Mouse (Mus musculus) thymus, postnatal 0 days (tissue): ENCODE results near the gene Nup62. TPM values are rescaled to one million over a fixed set of nuclear protein-coding genes. Genes with fewer than 3 reads are reported as not detected.
"Not testable (repeated sequence)": the region's sequence is repeated elsewhere in the genome, so short reads cannot be mapped to it uniquely, and the experiment has no call there.

Experiments used
- DNase-seq: peaks from one replicate; pipeline ENCODE4 v3.0.0-alpha.2; 2015; ENCODE audit warnings: low spot score
- microRNA counts: library from miRNA; unstranded; fragments of <30 nt; microRNA quantifications from one replicate; lab custom pipeline; 2015
- microRNA-seq: library from miRNA; unstranded; fragments of <30 nt; microRNA quantifications from one replicate; pipeline ENCODE4, GENCODE M21; 2016; ENCODE audit warnings: borderline number of aligned reads
- polyA plus RNA-seq: library from polyadenylated mRNA; unstranded; fragments of >200 nt; fragmentation: Nextera tagmentation; extraction: Ambion mirVana; gene quantifications from 2 replicates; pipeline ENCODE4 v1.2.1, GENCODE M21; 2015

The Nup62 gene
- polyA plus RNA-seq, 1 experiment from 2014 or later = 88.1 TPM

GRCm38 (mm10) chr7:44863210-44863609 is 47.3 kb downstream of the Nup62 start:
- DNase-seq = no peak

DNA sequence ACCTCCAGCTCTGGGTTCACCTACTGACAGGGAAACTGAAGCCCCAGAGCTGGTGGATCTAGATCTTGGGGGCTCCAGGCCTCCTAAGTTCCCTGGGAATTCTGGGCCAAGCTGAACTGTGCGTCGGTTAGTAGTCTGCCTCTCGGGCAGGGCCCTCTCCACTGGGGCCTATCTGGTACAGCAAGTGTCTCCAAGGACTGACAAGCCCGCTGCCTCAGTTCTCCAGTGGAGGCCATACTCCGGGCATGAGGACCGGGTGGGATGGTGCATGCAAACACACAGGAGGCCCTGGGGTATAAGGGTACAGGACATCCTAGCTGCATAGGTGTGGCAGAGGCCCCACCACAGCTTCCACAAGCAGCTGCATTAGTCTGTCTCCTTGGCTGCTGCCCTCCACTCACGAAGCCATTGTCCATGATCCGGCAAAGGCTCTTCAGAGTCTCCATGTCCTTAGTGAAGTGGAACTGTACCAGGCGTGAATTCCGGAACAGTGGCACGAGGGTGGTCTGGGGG is 48.1 kb downstream of the Nup62 start:
- DNase-seq = no peak

- DNase-seq = no peak
Measured at GRCm38 (mm10) chr7:44864595-44865542, 49.0 kb downstream of the Nup62 start.

DNA sequence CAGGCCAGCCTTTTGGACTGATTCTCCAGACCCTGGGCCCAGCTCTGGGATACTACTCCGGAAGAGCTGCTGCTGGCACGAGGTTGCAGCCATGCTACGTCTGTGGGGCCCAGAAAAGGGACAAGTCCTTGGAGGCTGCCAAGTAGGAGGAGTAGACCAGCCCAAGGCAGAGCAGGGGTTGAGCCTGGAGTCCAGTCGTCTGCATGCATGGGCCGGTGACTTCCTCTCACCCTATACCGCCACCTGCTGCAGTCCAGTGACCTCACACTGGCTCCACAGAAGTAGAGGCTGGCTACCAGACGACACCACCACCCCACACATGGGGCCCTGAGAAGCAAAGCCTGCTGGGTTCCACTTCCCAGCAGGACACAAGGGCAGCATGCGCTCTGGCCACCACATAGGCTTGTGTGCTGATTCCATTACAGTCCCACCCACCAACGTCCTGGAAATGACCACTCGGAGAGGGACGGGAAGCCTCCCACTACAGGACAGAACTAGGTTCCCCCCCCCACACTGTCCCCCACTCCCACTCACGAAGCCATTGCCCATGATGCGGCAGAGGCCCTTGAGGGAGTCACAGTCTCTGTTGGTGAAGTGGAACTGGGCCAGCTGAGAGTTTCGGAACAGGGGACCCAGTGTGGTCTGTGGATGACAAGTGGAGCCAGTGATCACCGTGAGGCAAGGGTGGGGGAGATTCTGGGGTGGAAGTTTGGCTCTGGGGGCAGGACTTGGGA is 50.6 kb downstream of the Nup62 start:
- no peak for DNase-seq

GRCm38 (mm10) chr7:44867010-44867702 is 51.3 kb downstream of the Nup62 start:
- DNase-seq = no peak

DNA sequence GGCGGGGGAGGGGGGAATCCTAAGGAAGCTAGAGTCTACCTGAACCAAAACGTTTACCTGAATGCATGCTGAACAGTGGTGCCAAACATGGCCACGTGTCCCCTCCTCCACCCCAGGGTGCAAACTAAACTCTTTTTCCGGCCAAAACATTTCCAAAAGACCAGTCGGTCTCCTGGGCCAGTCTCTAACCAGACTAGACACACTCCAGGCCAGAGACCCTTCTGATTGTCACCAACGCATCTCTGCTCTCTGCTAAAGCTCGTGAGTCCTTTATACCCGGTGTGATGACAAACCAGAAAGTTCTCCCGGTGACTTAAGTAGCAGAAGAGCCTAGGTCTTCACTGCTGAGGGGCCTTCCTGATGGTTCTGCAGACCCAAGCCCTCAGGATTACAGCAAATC is 51.9 kb downstream of the Nup62 start:
- DNase-seq = no peak

GRCm38 (mm10) chr7:44868465-44868864 is 52.6 kb downstream of the Nup62 start:
- DNase-seq = no peak

DNA sequence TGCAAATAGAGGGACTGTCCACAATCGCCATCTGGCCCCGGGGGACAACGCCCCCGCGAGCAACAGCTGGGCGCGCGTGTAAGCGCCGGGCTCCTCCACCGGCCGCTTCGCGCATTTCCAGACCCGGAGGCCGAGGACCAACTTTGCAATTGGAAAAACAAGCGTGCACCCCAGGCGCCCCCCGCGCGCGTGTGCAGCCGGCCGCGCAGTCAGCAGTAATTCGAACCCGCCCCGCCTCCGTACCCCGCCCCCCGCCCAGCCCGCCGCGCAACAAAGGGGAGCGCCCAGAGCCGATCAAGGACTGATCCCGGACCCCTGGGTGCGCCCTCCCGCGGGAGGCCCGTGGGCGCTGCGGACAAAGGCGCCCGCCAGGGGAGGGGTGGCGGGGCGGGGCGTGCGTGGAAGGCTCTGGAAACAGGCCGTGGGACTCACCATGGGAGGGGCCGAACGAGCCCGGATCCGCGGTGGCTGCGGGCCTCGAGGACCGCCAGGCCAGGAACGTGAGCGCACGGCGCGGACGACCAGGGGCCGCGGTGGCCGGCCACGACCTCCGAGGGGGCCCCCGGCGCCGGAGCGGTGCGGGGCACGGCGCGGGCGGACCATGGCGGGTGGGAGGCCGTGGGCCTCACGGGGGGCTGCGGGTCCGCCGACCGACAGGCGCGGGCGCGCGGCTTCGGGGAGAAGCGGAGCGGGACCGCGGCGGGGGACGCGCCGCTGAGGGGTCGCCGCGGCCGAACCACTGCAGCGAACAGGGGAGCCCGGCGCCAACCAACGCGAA is 53.2 kb downstream of the Nup62 start:
- DNase-seq = peak; percentile 47

DNA sequence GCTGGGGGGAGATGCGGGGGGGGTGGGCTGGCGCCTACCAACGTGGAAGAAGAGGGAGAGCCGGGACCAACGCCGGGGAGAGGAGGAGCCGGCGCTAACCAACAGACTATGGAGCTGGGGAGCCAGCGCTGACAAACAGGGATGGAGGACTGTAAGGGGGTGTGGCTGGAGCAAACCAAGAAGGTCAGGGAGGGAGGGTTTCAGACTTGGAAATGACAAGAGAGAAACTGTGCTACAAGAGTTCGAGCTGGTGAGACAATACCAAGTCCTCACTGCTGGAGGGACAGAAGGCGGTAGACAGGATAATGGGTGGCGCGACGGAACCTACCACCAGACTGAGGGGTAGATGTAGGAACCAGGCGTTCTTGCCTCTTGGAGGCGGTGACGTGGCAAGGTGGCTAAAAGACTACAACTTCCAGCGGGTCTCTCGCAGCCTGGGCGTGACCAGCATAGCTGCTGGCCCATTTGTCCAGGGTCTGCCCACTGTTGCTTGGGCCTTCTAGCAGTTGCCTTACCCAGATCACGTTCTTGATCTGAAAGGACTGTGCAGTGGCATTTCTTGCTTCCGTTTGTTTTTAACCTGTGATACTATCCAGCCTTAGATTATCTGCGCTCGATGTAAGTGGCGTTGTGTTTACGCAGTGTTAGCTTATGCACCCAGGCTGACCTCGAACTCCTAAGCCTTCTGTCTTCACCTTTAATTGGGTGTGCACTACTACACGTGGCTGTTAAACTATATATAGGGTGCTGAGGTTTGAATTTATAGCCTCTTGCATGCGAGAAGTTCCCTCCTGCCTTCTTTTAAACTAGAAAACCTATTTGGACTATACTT is 54.0 kb downstream of the Nup62 start, which contains the start of gene Ptov1:
Ptov1 (minus strand) TSS at position 92 of the 832 bp plus-strand sequence.
- DNase-seq = peak; percentile 93

DNA sequence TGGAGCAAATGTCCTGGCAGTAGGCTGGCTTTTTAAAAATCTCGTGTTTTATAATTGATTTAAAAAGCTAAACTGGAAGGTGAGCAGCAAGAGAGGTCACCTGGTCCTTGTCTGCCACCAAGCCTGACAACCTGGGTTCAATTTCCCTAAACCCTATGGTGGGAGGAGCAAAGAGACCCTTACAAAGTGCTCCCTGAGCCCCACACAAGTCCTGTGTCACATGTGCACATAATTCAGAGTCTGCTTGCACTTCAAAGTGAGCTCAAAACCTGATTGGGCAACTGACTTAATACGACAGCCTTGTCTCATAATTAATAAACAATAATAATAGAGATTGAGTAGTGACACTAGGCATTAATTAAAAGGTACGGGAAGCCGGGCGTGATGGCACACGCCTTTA is 54.7 kb downstream of the Nup62 start:
- DNase-seq = no peak

- no peak for DNase-seq
Measured at GRCm38 (mm10) chr7:44871181-44871580, 55.3 kb downstream of the Nup62 start.

- not testable (repeated sequence) for DNase-seq
Measured at GRCm38 (mm10) chr7:44871774-44872173, 55.9 kb downstream of the Nup62 start.

GRCm38 (mm10) chr7:44877833-44878232 is 61.9 kb downstream of the Nup62 start:
- no peak for DNase-seq

MicroRNAs encoded within 50 kb of the gene (microRNA counts, 519-probe panel; counts per million panel counts)
- 473 counts per million, percentile 71 among the panel's probes with 10 or more counts for microRNA mmu-miR-707 (lab: Ali Mortazavi, UCI)

Small RNA genes within 50 kb of the gene (microRNA-seq; reads per million reads assigned to microRNA genes)
- gene Mir707 = not detected

Other genes starting within 250 kb of the Nup62 start
- 11.1 and 11.3 TPM in 2 replicates for gene Napsa, start 243.7 kb upstream of the Nup62 start, polyA plus RNA-seq
- 0.03 TPM in 1 of 2 replicates, not detected in the other for gene Kcnc3, start 225.4 kb upstream of the Nup62 start, polyA plus RNA-seq
- 0.66 and 1.0 TPM in 2 replicates for gene Myh14, start 145.2 kb upstream of the Nup62 start, polyA plus RNA-seq
- not detected in 2 replicates for gene Izumo2, start 107.3 kb upstream of the Nup62 start, polyA plus RNA-seq
- 63.7 and 66.8 TPM in 2 replicates for gene Vrk3, start 67.7 kb upstream of the Nup62 start, polyA plus RNA-seq
- 0.82 and 1.7 TPM in 2 replicates for gene Zfp473, start 65.0 kb upstream of the Nup62 start, polyA plus RNA-seq
- gene Il4i1, start 299 bp downstream of the Nup62 start, polyA plus RNA-seq = 23.6 and 28.0 TPM in 2 replicates
- 3.4 and 3.7 TPM in 2 replicates for gene Atf5, start 570 bp downstream of the Nup62 start, polyA plus RNA-seq
- 47.3 and 49.2 TPM in 2 replicates for gene Akt1s1, start 32.9 kb downstream of the Nup62 start, polyA plus RNA-seq
- 56.5 and 60.3 TPM in 2 replicates for gene Tbc1d17, start 33.0 kb downstream of the Nup62 start, polyA plus RNA-seq
- gene Pnkp, start 41.1 kb downstream of the Nup62 start, polyA plus RNA-seq = 61.8 and 63.4 TPM in 2 replicates
- 147 and 158 TPM in 2 replicates for gene Ptov1, start 53.7 kb downstream of the Nup62 start, polyA plus RNA-seq
- gene Med25, start 76.6 kb downstream of the Nup62 start, polyA plus RNA-seq = 59.0 and 60.0 TPM in 2 replicates
- 13.2 and 13.8 TPM in 2 replicates for gene Fuz, start 80.0 kb downstream of the Nup62 start, polyA plus RNA-seq
- 34.5 and 37.5 TPM in 2 replicates for gene Ap2a1, start 113.4 kb downstream of the Nup62 start, polyA plus RNA-seq
- 0.23 and 0.25 TPM in 2 replicates for gene Tsks, start 127.1 kb downstream of the Nup62 start, polyA plus RNA-seq
- 1.2 and 2.0 TPM in 2 replicates for gene Cpt1c, start 158.8 kb downstream of the Nup62 start, polyA plus RNA-seq
- 364 and 365 TPM in 2 replicates for gene Prmt1, start 170.5 kb downstream of the Nup62 start, polyA plus RNA-seq
- 138 and 145 TPM in 2 replicates for gene Irf3, start 181.6 kb downstream of the Nup62 start, polyA plus RNA-seq
- 66.6 and 68.8 TPM in 2 replicates for gene Bcl2l12, start 182.6 kb downstream of the Nup62 start, polyA plus RNA-seq
- gene Scaf1, start 200.3 kb downstream of the Nup62 start, polyA plus RNA-seq = 19.6 and 20.1 TPM in 2 replicates
- 35.8 and 37.0 TPM in 2 replicates for gene Rras, start 201.9 kb downstream of the Nup62 start, polyA plus RNA-seq
- gene Prr12, start 236.8 kb downstream of the Nup62 start, polyA plus RNA-seq = 7.6 and 9.0 TPM in 2 replicates
- gene Nosip, start 246.3 kb downstream of the Nup62 start, polyA plus RNA-seq = 84.4 and 86.3 TPM in 2 replicates
- 9.9 and 10.0 TPM in 2 replicates for gene Prrg2, start 246.6 kb downstream of the Nup62 start, polyA plus RNA-seq